Mouse (Mus musculus): ENCODE results near the gene Bmp4.

Bmp4 gene

DNA sequence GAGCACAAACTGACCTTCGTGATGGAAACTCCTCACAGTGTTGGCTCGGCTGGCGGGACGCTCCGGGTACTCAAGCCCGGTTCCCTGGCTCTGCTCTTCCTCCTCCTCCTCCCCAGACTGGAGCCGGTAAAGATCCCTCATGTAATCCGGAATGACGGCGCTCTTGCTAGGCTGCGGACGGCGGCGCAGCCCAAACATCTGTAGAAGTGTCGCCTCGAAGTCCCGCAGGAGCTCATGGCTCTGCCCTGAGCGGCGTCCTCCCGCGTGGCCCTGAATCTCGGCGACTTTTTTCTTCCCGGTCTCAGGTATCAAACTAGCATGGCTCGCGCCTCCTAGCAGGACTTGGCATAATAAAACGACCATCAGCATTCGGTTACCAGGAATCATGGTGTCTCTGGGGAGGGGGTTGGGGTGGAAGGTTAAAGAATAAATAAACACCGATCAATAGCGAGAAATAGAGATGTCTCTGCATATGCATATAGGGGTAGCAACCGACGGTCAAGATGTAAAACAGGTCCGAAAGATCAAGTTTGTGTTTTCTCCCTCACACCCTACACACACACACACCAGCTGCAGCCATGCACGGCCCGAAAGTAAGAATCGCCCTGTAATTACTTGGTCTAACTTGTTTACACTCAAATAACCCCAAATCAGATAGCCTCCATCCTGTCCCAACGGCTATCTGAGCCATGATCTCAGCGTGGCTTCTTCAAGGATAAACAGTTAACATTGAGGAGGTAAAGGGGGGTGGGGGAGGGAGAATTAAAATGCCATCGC, 4.6 kb downstream of the Bmp4 start:
- DNase-seq (ENCODE audit: low read depth, low spot score) = no peak

DNA sequence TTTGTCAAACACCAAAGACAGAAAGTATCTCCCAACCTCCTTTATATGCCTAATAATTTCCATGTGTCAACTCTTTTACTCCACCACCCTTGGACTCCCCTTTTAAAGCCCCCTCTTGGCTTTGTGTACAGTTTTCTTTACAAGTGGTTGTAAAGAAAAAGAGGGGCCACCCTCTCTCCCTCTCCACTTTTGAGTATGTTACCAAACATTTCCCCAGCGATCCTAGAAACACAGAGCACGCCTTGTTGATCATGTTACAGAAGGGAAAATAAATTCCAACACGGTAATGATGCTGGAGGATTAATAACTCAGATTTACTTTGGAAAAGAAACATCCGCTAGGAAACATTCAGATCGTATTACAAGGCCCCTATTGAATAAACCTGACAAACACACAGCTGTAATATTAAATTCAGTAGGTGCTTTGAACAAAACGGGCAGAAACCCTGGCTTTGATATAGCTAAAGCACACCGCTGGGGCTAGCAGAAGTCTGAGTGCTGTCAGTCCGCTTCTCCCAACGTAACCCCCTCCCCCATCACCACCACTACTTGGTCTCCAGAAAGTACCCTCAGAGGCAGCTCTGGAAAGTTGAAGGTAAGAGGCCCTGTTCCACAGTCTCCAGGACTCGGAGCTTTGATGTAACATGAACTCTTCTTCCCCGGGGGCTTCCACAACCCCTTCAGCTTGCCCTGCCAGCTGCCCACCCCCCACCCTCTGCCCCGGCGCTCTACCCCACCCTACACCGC, 5.3 kb downstream of the Bmp4 start:
- DNase-seq (ENCODE audit: low read depth, low spot score) = no peak

DNA sequence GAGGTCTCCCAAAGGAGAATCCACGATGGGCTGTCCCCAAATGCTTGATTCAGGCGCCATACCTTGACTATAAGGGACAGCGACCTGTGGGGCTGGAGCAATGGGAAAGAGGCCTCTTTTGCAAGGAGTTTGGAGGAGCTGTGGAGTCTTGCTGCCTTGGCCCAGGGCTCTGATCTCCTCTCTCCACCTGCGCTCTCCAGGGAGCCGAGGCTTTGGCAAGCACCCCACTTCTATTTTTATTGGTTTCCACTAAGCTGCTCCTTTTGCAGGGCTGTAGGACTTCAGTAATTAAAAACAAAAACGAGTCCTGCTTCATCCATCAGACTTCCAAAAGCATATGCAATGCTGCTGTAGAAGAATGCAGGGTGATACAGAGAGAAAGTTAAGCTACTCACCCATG, 9.0 kb downstream of the Bmp4 start:
- DNase-seq (ENCODE audit: low read depth, low spot score) = no peak

DNA sequence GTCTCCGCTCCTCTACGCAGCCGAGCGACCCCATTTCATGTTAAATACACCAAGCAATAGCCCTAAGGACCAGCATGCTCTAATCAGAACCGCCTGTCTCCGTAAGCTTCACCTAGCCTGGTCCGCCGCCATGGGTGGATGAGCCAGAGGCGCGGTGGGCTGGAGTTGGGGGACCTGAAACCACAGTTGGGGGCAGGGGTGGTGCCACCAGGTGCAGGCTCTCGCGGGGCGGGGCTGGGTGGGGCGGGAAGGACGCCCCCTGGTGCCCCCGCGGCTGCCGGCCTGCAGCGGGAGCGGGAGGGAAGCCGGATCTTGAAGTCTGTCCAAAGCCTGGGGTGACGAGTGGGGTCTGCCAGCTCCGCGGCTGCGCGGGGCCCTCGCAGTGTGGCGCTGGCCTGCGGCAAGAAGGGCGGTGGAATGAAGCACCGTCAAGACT, 10.2 kb downstream of the Bmp4 start:
- DNase-seq (ENCODE audit: low read depth, low spot score) = no peak

DNA sequence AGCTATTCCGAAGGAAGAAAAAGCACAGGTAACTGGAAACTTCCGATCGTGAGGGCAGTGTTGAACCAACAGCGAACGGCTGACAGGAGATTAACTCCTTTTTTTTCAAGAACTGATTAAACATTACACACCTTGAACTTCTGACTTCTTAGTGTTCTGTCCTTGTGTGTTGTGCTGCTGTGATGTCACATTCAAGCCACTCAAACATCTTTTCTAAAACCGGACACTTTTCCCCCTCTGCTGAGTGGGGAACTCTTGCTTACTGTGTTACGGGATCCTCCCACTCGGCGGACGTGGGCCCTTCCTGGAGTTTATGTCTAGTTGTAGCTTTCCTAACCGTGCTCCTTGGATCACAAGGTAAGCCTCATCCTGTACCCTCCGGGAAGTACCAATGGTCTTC, 11.2 kb downstream of the Bmp4 start, which contains the start of gene Gm15217:
Gm15217 (plus strand) TSS at position 130 of the 400 bp plus-strand sequence.
- DNase-seq (ENCODE audit: low read depth, low spot score) = no peak

DNA sequence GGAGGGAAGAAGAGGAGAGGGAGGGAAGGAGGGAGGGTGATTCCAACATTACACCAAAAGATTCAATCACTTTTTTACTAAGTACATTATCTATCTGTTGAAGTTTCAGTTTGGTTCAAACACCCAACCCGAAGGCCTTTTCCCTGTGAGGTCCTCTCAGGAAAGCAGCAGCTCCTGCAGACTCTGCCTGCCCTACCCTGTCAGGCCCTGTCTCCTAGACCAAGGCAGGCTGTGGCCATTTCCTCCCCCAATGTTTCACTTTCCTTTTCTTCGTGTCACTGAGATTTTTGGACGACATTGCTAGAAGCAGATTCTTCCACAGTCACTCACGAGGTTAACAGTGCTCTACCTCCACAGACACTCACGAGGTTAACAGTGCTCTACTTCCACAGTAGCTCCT, 14.7 kb downstream of the Bmp4 start:
- no peak for DNase-seq (ENCODE audit: low read depth, low spot score)

DNA sequence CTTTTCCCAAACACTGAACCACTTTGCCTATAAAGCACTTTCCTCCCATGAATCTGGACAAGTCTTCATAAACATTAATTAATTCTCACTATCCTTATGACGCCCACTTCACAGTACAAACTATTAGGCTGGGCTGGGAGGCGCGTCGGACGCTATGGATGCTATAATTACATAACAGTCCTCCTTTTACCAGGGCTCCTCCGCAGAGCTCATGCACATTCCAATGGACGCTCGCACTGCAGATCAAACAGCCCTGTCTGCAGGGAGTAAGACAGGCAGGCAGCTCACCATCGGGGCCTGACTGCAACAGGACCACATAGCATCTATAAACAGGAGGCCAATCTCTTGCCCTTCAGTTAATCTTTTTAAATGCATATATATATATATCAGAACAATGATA, 18.0 kb downstream of the Bmp4 start:
- DNase-seq (ENCODE audit: low read depth, low spot score) = no peak

DNA sequence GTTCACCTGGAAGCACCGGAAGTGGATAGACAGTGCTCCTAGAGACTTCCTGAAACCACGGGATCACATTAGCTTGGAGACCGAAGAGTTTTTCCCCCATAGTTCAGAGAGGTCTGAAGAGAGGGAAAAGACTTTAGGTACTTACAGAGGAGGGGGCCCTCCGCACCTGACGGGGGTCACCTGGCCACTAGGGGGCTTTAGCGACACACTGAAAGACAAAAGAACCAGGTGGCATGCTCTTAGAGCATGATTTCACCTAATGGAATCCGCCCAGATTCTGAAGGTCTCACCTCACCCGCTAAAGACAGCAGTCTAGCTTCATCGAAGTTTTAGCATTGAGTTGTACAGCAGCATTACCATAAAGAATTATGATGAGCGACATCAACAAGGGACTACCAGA, 27.3 kb downstream of the Bmp4 start:
- DNase-seq (ENCODE audit: low read depth, low spot score) = no peak

DNA sequence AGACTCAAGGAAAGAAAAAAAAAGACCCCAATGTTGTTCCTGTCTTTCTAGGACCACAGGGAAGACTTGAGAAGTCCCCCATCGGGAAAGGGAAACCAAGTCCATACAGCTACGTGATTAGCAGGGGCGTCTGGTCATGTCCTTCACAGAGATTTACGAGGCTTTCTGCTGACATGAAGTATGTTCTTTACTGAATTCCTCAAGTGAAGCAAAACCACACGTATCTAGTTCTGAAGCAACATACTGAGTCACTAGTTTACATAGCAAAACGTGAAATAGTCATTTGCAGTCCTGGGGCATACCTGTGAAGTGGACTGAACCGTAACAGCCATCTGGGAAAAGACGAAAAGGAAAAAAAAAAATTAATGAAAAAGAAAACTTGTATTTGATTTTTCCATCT, 32.8 kb downstream of the Bmp4 start:
- DNase-seq (ENCODE audit: low read depth, low spot score) = no peak

DNA sequence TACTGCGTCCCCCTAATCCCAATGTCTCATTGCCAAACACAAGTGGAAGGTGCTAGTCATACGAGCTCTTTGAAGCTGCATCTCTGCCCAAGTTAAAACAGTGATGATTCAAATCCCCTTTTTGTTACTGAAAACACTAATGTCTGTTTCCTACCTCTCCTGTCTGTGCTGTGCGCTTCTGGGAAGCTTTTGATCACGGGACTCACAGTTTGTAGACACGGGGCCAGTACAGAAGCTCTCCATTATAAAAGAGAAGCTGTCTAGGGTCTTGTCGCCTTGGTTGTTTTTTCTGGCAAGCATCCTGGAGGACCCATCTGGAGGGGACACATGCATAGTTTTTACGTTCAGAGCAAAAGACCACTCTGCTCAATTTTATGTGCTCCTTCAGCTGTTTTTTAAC, 33.2 kb downstream of the Bmp4 start:
- DNase-seq (ENCODE audit: low read depth, low spot score) = no peak

DNA sequence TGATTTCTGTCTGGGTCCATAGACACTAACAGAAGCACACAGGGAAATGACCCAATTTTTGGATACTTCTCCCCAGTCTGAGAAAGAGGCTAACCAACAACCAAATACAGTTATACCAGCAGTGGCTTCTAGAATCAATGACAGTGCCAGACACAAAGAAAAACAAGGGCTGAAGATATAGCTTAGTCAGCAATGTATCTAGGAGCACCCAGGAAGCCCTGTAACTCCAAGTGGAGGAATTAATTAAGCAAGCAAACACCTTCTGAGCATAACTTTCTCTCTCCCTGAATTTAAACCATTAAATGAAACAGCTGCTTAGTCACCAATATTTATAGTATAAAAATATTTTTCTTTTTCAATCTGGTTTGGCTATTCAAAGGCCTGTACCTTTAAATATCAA, 45.7 kb downstream of the Bmp4 start:
- DNase-seq (ENCODE audit: low read depth, low spot score) = no peak

DNA sequence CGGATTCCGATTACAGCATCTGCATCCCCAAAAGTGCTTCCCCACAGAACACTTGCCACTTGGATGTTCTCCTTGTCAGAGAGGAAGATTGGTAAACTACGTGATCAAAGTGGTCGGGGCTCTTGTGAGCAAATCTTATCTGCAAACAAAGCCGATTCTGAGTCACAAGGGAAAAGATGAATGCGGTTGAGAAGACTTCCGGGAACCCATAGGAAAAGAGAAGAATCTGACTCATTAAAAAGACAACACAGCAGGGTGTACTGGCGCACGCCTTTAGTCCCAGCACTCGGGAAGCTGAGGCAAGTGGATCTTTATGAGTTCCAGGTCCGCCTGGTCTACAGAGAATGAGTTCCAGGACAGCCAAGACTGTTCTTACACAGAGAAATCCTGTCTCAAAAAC, 51.7 kb downstream of the Bmp4 start:
- DNase-seq (ENCODE audit: low read depth, low spot score) = no peak

Measured in telencephalon, adult 2 months (tissue).